Mouse (Mus musculus): ENCODE data around the gene Rnf135. TPM values are rescaled to one million over a fixed set of nuclear protein-coding genes. Genes with fewer than 3 reads are reported as not detected.
"Not testable (repeated sequence)": the region's sequence is repeated elsewhere in the genome, so short reads cannot be mapped to it uniquely, and the experiment has no call there.

Rnf135 gene
- total RNA-seq, 2 experiments from 2014 or later = 4.8 to 7.9 TPM

- no peak for ATAC-seq (replicated peaks; ENCODE audit: poor library complexity)
Observed at GRCm38 (mm10) chr11:80199773-80200172, 16.1 kb downstream of the Rnf135 start.

- ATAC-seq (replicated peaks; ENCODE audit: poor library complexity) = no peak
Observed at GRCm38 (mm10) chr11:80200326-80200725, 16.7 kb downstream of the Rnf135 start.

GRCm38 (mm10) chr11:80202296-80202695 lies 18.6 kb downstream of the Rnf135 start:
- no peak for ATAC-seq (replicated peaks; ENCODE audit: poor library complexity)

GRCm38 (mm10) chr11:80204037-80204436 lies 20.4 kb downstream of the Rnf135 start:
- no peak for ATAC-seq (replicated peaks; ENCODE audit: poor library complexity)

- no peak for ATAC-seq (replicated peaks; ENCODE audit: poor library complexity)
Observed at GRCm38 (mm10) chr11:80204941-80205340, 21.3 kb downstream of the Rnf135 start.

GRCm38 (mm10) chr11:80208465-80208859 lies 24.8 kb downstream of the Rnf135 start:
- no peak for ATAC-seq (replicated peaks; ENCODE audit: poor library complexity)

- ATAC-seq (replicated peaks; ENCODE audit: poor library complexity) = peak; percentile 93
Observed at GRCm38 (mm10) chr11:80208860-80209800, 25.5 kb downstream of the Rnf135 start, which contains the start of gene Rhot1. Gene Rhot1, plus strand, starts transcription at chr11:80209019.

GRCm38 (mm10) chr11:80210321-80210720 lies 26.7 kb downstream of the Rnf135 start:
- no peak for ATAC-seq (replicated peaks; ENCODE audit: poor library complexity)

- ATAC-seq (replicated peaks; ENCODE audit: poor library complexity) = no peak
Observed at GRCm38 (mm10) chr11:80212282-80212681, 28.6 kb downstream of the Rnf135 start.

- ATAC-seq (replicated peaks; ENCODE audit: poor library complexity) = no peak
Observed at GRCm38 (mm10) chr11:80215291-80215690, 31.6 kb downstream of the Rnf135 start.

- no peak for ATAC-seq (replicated peaks; ENCODE audit: poor library complexity)
Observed at GRCm38 (mm10) chr11:80218657-80219293, 35.1 kb downstream of the Rnf135 start.

- not testable (repeated sequence) for ATAC-seq (replicated peaks; ENCODE audit: poor library complexity)
Observed at GRCm38 (mm10) chr11:80230066-80230465, 46.4 kb downstream of the Rnf135 start.

- ATAC-seq (replicated peaks; ENCODE audit: poor library complexity) = no peak
Observed at GRCm38 (mm10) chr11:80237278-80237677, 53.6 kb downstream of the Rnf135 start.

- ATAC-seq (replicated peaks; ENCODE audit: poor library complexity) = no peak
Observed at GRCm38 (mm10) chr11:80238306-80238705, 54.7 kb downstream of the Rnf135 start.

GRCm38 (mm10) chr11:80247026-80247425 lies 63.4 kb downstream of the Rnf135 start:
- ATAC-seq (replicated peaks; ENCODE audit: poor library complexity) = no peak

- ATAC-seq (replicated peaks; ENCODE audit: poor library complexity) = no peak
Observed at GRCm38 (mm10) chr11:80248531-80248930, 64.9 kb downstream of the Rnf135 start.

Other genes with a start within 250 kb of the Rnf135 start
- gene Utp6, start 221.5 kb upstream of the Rnf135 start, total RNA-seq (2015) = 29.3 and 29.5 TPM in 2 replicates
- gene Utp6, start 221.5 kb upstream of the Rnf135 start, total RNA-seq (2017) = 112 and 156 TPM in 2 replicates
- gene Suz12, start 190.7 kb upstream of the Rnf135 start, total RNA-seq (2015) = 138 and 147 TPM in 2 replicates
- gene Suz12, start 190.7 kb upstream of the Rnf135 start, total RNA-seq (2017) = 81.3 and 101 TPM in 2 replicates
- 65.2 and 69.4 TPM in 2 replicates for gene Crlf3, start 102.9 kb upstream of the Rnf135 start, total RNA-seq (2015)
- 87.4 and 95.7 TPM in 2 replicates for gene Crlf3, start 102.9 kb upstream of the Rnf135 start, total RNA-seq (2017)
- 37.0 and 42.8 TPM in 2 replicates for gene Atad5, start 94.5 kb upstream of the Rnf135 start, total RNA-seq (2015)
- 28.2 and 42.1 TPM in 2 replicates for gene Atad5, start 94.5 kb upstream of the Rnf135 start, total RNA-seq (2017)
- gene Tefm, start 41.7 kb upstream of the Rnf135 start, total RNA-seq (2015) = 26.8 and 28.9 TPM in 2 replicates
- gene Tefm, start 41.7 kb upstream of the Rnf135 start, total RNA-seq (2017) = 21.1 and 27.3 TPM in 2 replicates
- 0.07 and 0.17 TPM in 2 replicates for gene Adap2, start 29.7 kb upstream of the Rnf135 start, total RNA-seq (2015)
- gene Adap2, start 29.7 kb upstream of the Rnf135 start, total RNA-seq (2017) = 0.12 and 0.61 TPM in 2 replicates
- gene Rhot1, start 25.2 kb downstream of the Rnf135 start, total RNA-seq (2015) = 64.7 and 66.6 TPM in 2 replicates
- gene Rhot1, start 25.2 kb downstream of the Rnf135 start, total RNA-seq (2017) = 50.6 and 51.4 TPM in 2 replicates
- gene Rhbdl3, start 117.1 kb downstream of the Rnf135 start, total RNA-seq (2015) = 0.42 and 0.52 TPM in 2 replicates
- 0.50 and 1.0 TPM in 2 replicates for gene Rhbdl3, start 117.1 kb downstream of the Rnf135 start, total RNA-seq (2017)
- 5.6 and 6.1 TPM in 2 replicates for gene 5730455P16Rik, start 194.2 kb downstream of the Rnf135 start, total RNA-seq (2015)
- gene 5730455P16Rik, start 194.2 kb downstream of the Rnf135 start, total RNA-seq (2017) = 9.0 and 11.3 TPM in 2 replicates
- 389 and 414 TPM in 2 replicates for gene Zfp207, start 199.4 kb downstream of the Rnf135 start, total RNA-seq (2015)
- 215 and 254 TPM in 2 replicates for gene Zfp207, start 199.4 kb downstream of the Rnf135 start, total RNA-seq (2017)
- 103 and 105 TPM in 2 replicates for gene Psmd11, start 244.8 kb downstream of the Rnf135 start, total RNA-seq (2015)
- gene Psmd11, start 244.8 kb downstream of the Rnf135 start, total RNA-seq (2017) = 78.8 and 83.5 TPM in 2 replicates

Measured in megakaryocyte progenitor cell, adult 5-6 weeks (primary cell).